Mouse (Mus musculus): Measurements from ENCODE around the gene Mprip.

DNA sequence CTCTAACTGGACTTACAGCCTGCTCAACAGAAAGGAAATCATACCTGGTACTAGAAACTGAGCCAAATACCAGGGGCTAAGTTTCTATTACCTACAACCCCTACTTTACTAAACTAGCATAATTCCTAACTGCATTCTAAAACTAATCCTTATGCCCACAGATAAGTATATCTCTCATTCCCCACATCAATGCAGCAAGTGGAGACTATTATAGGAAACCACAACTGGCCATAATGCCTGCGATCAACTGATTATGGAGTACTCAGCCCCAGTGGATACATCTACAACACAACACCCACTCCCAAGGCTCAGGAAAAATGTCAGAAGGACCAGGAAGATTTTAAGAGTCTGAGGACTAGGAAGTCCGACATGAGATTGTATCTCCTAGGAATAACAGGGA lies 7.6 kb upstream of the Mprip start:
- TF ChIP-seq CTCF (IDR thresholded peaks at IDR 0.05; ENCODE audit: low read depth) (no peak), EP300 (optimal IDR thresholded peaks at IDR 0.05) (no peak)

All from stomach, postnatal 0 days (tissue).